Comparison of ENCODE assay signal across 15 mouse cellular contexts in the genomic region with DNA sequence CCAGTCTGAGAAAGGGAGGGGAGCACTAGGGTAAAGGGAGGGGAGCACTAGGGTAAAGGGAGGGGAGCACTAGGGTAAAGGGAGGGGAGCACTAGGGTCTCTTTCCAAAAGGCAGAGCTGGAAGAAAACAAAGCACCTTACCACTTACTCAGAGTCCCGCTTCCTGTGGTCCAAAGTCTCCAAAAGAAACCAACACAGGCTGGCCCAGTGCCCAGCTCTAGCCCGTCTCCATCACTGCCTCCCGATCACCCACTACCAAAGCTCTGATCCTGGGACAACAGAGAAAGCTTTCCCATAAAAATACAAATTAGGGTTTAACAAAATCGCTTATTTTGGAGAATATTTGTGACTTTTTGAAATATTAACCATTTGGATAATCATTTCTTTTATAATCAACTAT.
"Had no signal": no experiment of that assay in that cellular context is flagged by ENCODE, and none has a peak within 500 bp of the region (broad histone marks: within the 10 kb centered on the region; RNA-seq: fewer than 3 reads in every experiment).

No protein-coding gene starts in this region.

- H3K27me3 ChIP-seq: liver, embryonic 15.5 days; neural tube, embryonic 15.5 days; stomach, embryonic 15.5 days had no signal

- H3K4me1 ChIP-seq: liver, embryonic 15.5 days; stomach, embryonic 15.5 days had no signal

- H3K36me3 ChIP-seq: limb, embryonic 10.5 days; liver, embryonic 15.5 days; neural tube, embryonic 15.5 days; stomach, embryonic 15.5 days had no signal

- DNase-seq: lung, adult 2 months; lung, postnatal 36 days; midbrain, embryonic 14.5 days; thymus, adult 2 months; thymus, postnatal 36 days had no signal

- H3K4me2 ChIP-seq: liver, embryonic 11.5 days; liver, embryonic 15.5 days; neural tube, embryonic 15.5 days; stomach, embryonic 15.5 days had no signal

- H3K9ac ChIP-seq: liver, embryonic 15.5 days; neural tube, embryonic 15.5 days; stomach, embryonic 15.5 days had no signal

- H3K4me3 ChIP-seq: limb, embryonic 10.5 days; liver, embryonic 15.5 days; myocyte; neural tube, embryonic 15.5 days; stomach, embryonic 15.5 days had no signal

- H3K9me3 ChIP-seq: limb, embryonic 10.5 days; liver, embryonic 15.5 days; neural tube, embryonic 15.5 days; stomach, embryonic 15.5 days had no signal

- ATAC-seq: hindbrain, embryonic 16.5 days; inflammation-experienced regulatory T-cells, adult 6 months; intestine, postnatal 0 days; lung, postnatal 0 days had no signal

- H3K27ac ChIP-seq: limb, embryonic 10.5 days; liver, embryonic 15.5 days; neural tube, embryonic 15.5 days; stomach, embryonic 15.5 days had no signal
